Mouse (Mus musculus): ENCODE results near the gene Lmx1a. TPM values are rescaled to one million over a fixed set of nuclear protein-coding genes. Genes with fewer than 3 reads are reported as not detected.

The Lmx1a gene
- polyA plus RNA-seq, 1 experiment from 2014 or later, result 1.5 TPM

GRCm38 (mm10) chr1:167691911-167692682, 3.1 kb downstream of the Lmx1a start:
- ATAC-seq, result no peak
- H3K27ac ChIP-seq (ENCODE audit: low read length), result no peak overlapping the region
- H3K9ac ChIP-seq (replicated peaks; ENCODE audit: low read depth, low read length), result no peak overlapping the region
- WGBS, result under 1% methylated on average over 44 of the region's 44 CpGs
- H3K4me2 ChIP-seq (ENCODE audit: low read length), result no peak overlapping the region; the same call in 1 of the 2 replicates
- H3K9me3 ChIP-seq (ENCODE audit: control insufficient read depth, low read length), result no peaks in the 10 kb centered on the region
- H3K36me3 ChIP-seq (ENCODE audit: control insufficient read depth, insufficient read depth), result no peaks in the 10 kb centered on the region
- 0 out of 2 replicates have a peak overlapping the region, but pooled peaks have one; percentile 15 for H3K4me3 ChIP-seq (replicated peaks; ENCODE audit: low read length)
- peaks cover 19% of the 10 kb centered on the region for H3K4me1 ChIP-seq (replicated peaks; ENCODE audit: control insufficient read depth, insufficient read depth, low read length)
- H3K27me3 ChIP-seq (replicated peaks; ENCODE audit: control insufficient read depth, insufficient read depth, low read length), result peaks cover 76% of the 10 kb centered on the region

- Histone ChIP-seq H3K9ac (replicated peaks; ENCODE audit: low read depth, low read length) (no peak overlapping the region), H3K27ac (ENCODE audit: low read length) (no peak overlapping the region), H3K36me3 (ENCODE audit: control insufficient read depth, insufficient read depth) (no peaks in the 10 kb centered on the region), H3K4me1 (replicated peaks; ENCODE audit: control insufficient read depth, insufficient read depth, low read length) (peaks cover 19% of the 10 kb centered on the region), H3K27me3 (replicated peaks; ENCODE audit: control insufficient read depth, insufficient read depth, low read length) (peaks cover 72% of the 10 kb centered on the region), H3K4me3 (replicated peaks; ENCODE audit: low read length) (no peak overlapping the region), H3K9me3 (ENCODE audit: control insufficient read depth, low read length) (no peaks in the 10 kb centered on the region), H3K4me2 (ENCODE audit: low read length) (no peak overlapping the region)
- WGBS, result under 1% methylated on average over 7 of the region's 7 CpGs
- ATAC-seq, result no peak
These were observed 3.6 kb downstream of the Lmx1a start for GRCm38 (mm10) chr1:167692683-167693045.

- Histone ChIP-seq H3K4me3 (replicated peaks; ENCODE audit: low read length) (no peak overlapping the region), H3K9ac (replicated peaks; ENCODE audit: low read depth, low read length) (no peak overlapping the region), H3K36me3 (ENCODE audit: control insufficient read depth, insufficient read depth) (no peaks in the 10 kb centered on the region), H3K4me2 (ENCODE audit: low read length) (no peak overlapping the region), H3K27ac (ENCODE audit: low read length) (no peak overlapping the region), H3K9me3 (ENCODE audit: control insufficient read depth, low read length) (no peaks in the 10 kb centered on the region), H3K4me1 (replicated peaks; ENCODE audit: control insufficient read depth, insufficient read depth, low read length) (peaks cover 13% of the 10 kb centered on the region), H3K27me3 (replicated peaks; ENCODE audit: control insufficient read depth, insufficient read depth, low read length) (peaks cover 74% of the 10 kb centered on the region)
- ATAC-seq, result no peak
- WGBS, result 3% methylated on average over 9 of the region's 9 CpGs
These were observed 4.6 kb downstream of the Lmx1a start for GRCm38 (mm10) chr1:167693499-167694240.

- ATAC-seq, result no peak
- H3K9ac ChIP-seq (replicated peaks; ENCODE audit: low read depth, low read length), result no peak overlapping the region
- no peak overlapping the region for H3K4me2 ChIP-seq (ENCODE audit: low read length)
- H3K27me3 ChIP-seq (replicated peaks; ENCODE audit: control insufficient read depth, insufficient read depth, low read length), result peaks cover 71% of the 10 kb centered on the region
- H3K4me1 ChIP-seq (replicated peaks; ENCODE audit: control insufficient read depth, insufficient read depth, low read length), result peaks cover 5% of the 10 kb centered on the region
- no peak overlapping the region for H3K27ac ChIP-seq (ENCODE audit: low read length)
- H3K4me3 ChIP-seq (replicated peaks; ENCODE audit: low read length), result no peak overlapping the region
- 8% methylated on average over 3 of the region's 3 CpGs for WGBS
- H3K9me3 ChIP-seq (ENCODE audit: control insufficient read depth, low read length), result no peaks in the 10 kb centered on the region
- no peaks in the 10 kb centered on the region for H3K36me3 ChIP-seq (ENCODE audit: control insufficient read depth, insufficient read depth)
These were observed 5.7 kb downstream of the Lmx1a start for GRCm38 (mm10) chr1:167694731-167695130.

GRCm38 (mm10) chr1:167695910-167696459, 6.9 kb downstream of the Lmx1a start:
- Histone ChIP-seq H3K27ac (ENCODE audit: low read length) (no peak overlapping the region), H3K4me2 (ENCODE audit: low read length) (no peak overlapping the region), H3K27me3 (replicated peaks; ENCODE audit: control insufficient read depth, insufficient read depth, low read length) (peaks cover 72% of the 10 kb centered on the region)

GRCm38 (mm10) chr1:167699706-167700105, 10.7 kb downstream of the Lmx1a start:
- 15% methylated on average over 6 of the region's 6 CpGs for WGBS
- no peaks in the 10 kb centered on the region for H3K36me3 ChIP-seq (ENCODE audit: control insufficient read depth, insufficient read depth)
- no peaks in the 10 kb centered on the region for H3K4me1 ChIP-seq (replicated peaks; ENCODE audit: control insufficient read depth, insufficient read depth, low read length)
- peaks cover 43% of the 10 kb centered on the region for H3K27me3 ChIP-seq (replicated peaks; ENCODE audit: control insufficient read depth, insufficient read depth, low read length)
- no peaks in the 10 kb centered on the region for H3K9me3 ChIP-seq (ENCODE audit: control insufficient read depth, low read length)
- no peak overlapping the region for H3K4me3 ChIP-seq (replicated peaks; ENCODE audit: low read length)
- no peak overlapping the region for H3K4me2 ChIP-seq (ENCODE audit: low read length)
- no peak overlapping the region for H3K9ac ChIP-seq (replicated peaks; ENCODE audit: low read depth, low read length)
- ATAC-seq, result no peak
- H3K27ac ChIP-seq (ENCODE audit: low read length), result no peak overlapping the region

More at GRCm38 (mm10) chr1:167695910-167696459, 6.9 kb downstream of the Lmx1a start:
- WGBS, result 21% methylated on average over 11 of the region's 11 CpGs
- no peak for ATAC-seq
- H3K9me3 ChIP-seq (ENCODE audit: control insufficient read depth, low read length), result no peaks in the 10 kb centered on the region
- H3K4me1 ChIP-seq (replicated peaks; ENCODE audit: control insufficient read depth, insufficient read depth, low read length), result peaks cover 5% of the 10 kb centered on the region
- no peak overlapping the region for H3K4me3 ChIP-seq (replicated peaks; ENCODE audit: low read length)
- no peaks in the 10 kb centered on the region for H3K36me3 ChIP-seq (ENCODE audit: control insufficient read depth, insufficient read depth)
- no peak overlapping the region for H3K9ac ChIP-seq (replicated peaks; ENCODE audit: low read depth, low read length)

- 5% methylated on average over 7 of the region's 7 CpGs for WGBS
- no peak overlapping the region for H3K9ac ChIP-seq (replicated peaks; ENCODE audit: low read depth, low read length)
- ATAC-seq, result no peak
- no peaks in the 10 kb centered on the region for H3K36me3 ChIP-seq (ENCODE audit: control insufficient read depth, insufficient read depth)
- H3K27ac ChIP-seq (ENCODE audit: low read length), result no peak overlapping the region
- H3K9me3 ChIP-seq (ENCODE audit: control insufficient read depth, low read length), result no peaks in the 10 kb centered on the region
- no peak overlapping the region for H3K4me3 ChIP-seq (replicated peaks; ENCODE audit: low read length)
- no peaks in the 10 kb centered on the region for H3K4me1 ChIP-seq (replicated peaks; ENCODE audit: control insufficient read depth, insufficient read depth, low read length)
- no peak overlapping the region for H3K4me2 ChIP-seq (ENCODE audit: low read length)
- peaks cover 38% of the 10 kb centered on the region for H3K27me3 ChIP-seq (replicated peaks; ENCODE audit: control insufficient read depth, insufficient read depth, low read length)
These were observed 11.2 kb downstream of the Lmx1a start for GRCm38 (mm10) chr1:167700221-167700620.

- 31% methylated on average over 7 of the region's 7 CpGs for WGBS
- H3K36me3 ChIP-seq (ENCODE audit: control insufficient read depth, insufficient read depth), result no peaks in the 10 kb centered on the region
- H3K4me3 ChIP-seq (replicated peaks; ENCODE audit: low read length), result no peak overlapping the region
- no peaks in the 10 kb centered on the region for H3K9me3 ChIP-seq (ENCODE audit: control insufficient read depth, low read length)
- H3K27me3 ChIP-seq (replicated peaks; ENCODE audit: control insufficient read depth, insufficient read depth, low read length), result peaks cover 7% of the 10 kb centered on the region; the same call in 1 of the 2 replicates
- H3K4me1 ChIP-seq (replicated peaks; ENCODE audit: control insufficient read depth, insufficient read depth, low read length), result no peaks in the 10 kb centered on the region
- H3K27ac ChIP-seq (ENCODE audit: low read length), result no peak overlapping the region
- ATAC-seq, result no peak
- H3K4me2 ChIP-seq (ENCODE audit: low read length), result no peak overlapping the region
- H3K9ac ChIP-seq (replicated peaks; ENCODE audit: low read depth, low read length), result no peak overlapping the region
These were observed 16.5 kb downstream of the Lmx1a start for GRCm38 (mm10) chr1:167705527-167705926.

- Histone ChIP-seq H3K4me2 (ENCODE audit: low read length) (no peak overlapping the region), H3K27ac (ENCODE audit: low read length) (no peak overlapping the region), H3K4me1 (replicated peaks; ENCODE audit: control insufficient read depth, insufficient read depth, low read length) (no peaks in the 10 kb centered on the region), H3K9ac (replicated peaks; ENCODE audit: low read depth, low read length) (no peak overlapping the region), H3K27me3 (replicated peaks; ENCODE audit: control insufficient read depth, insufficient read depth, low read length) (no peaks in the 10 kb centered on the region), H3K36me3 (ENCODE audit: control insufficient read depth, insufficient read depth) (no peaks in the 10 kb centered on the region), H3K9me3 (ENCODE audit: control insufficient read depth, low read length) (no peaks in the 10 kb centered on the region), H3K4me3 (replicated peaks; ENCODE audit: low read length) (no peak overlapping the region)
- 66% methylated on average over 5 of the region's 5 CpGs for WGBS
- no peak for ATAC-seq
These were observed 19.7 kb downstream of the Lmx1a start for GRCm38 (mm10) chr1:167708761-167709160.

Data from forebrain, embryonic 16.5 days (tissue).